Mouse (Mus musculus): ENCODE measurements at regions not wholly inside any gene's neighbourhood (a gene's known extent, or its start where the extent isn't known, plus 50 kb on each side); places are given as distances from the start of the nearest gene placed in this dataset.
A peak's percentile ranks its signal among the peaks of the same experiment; 100 is the strongest.
"Not testable (repeated sequence)": the region's sequence is repeated elsewhere in the genome, so short reads cannot be mapped to it uniquely, and the experiment has no call there.

DNA sequence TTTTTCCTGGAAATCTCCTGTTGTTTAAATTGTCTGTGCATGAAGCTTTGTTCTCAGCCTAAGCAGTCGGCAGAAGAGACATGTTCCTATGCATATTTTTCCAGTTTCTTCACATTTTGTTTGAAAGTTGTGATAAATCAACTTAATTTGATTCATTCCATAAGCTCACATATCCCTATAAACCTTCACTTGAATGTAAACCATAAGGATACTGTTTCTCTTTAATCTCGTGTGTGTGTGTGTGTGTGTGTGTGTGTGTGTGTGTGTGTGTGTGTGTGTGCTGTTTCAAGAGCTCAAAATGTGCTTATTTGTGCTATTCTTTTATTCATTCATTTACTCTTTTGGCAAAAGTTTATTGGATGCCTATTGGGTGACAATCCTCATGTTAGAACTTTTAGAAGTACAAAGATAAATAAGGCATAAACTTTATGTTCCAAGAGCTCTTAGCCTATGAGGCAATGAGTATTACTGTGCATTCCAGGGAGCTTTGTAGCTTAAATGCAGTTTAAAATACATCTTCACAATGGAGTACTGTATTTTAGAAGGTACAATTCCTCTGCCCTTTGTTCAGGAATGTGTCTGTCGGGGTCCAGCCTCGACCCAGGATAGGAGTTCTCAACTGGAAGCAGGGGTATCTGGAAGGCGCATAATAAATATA lies 229.4 kb upstream of the Dcbld2 start:
- no peak for DNase-seq

DNA sequence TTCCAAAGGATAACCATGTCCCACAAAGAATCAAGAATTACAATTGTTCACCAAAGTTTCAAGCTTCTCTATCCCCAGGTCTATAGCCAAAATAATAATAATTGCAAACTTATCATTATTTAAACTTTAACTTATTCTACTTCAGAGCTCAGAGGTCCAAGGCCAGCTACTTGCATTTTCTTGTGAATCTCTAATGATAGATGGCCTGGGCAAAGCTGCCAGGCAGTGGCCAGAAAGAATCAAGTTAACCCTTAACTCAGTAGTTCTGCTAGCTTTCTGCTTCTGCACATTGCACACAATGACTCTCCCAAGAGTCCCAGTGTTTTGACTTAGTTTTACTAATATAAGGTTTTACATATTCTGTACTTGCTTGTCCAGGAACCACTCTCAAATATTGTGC lies 228.3 kb upstream of the Dcbld2 start:
- DNase-seq, result not testable (repeated sequence)

DNA sequence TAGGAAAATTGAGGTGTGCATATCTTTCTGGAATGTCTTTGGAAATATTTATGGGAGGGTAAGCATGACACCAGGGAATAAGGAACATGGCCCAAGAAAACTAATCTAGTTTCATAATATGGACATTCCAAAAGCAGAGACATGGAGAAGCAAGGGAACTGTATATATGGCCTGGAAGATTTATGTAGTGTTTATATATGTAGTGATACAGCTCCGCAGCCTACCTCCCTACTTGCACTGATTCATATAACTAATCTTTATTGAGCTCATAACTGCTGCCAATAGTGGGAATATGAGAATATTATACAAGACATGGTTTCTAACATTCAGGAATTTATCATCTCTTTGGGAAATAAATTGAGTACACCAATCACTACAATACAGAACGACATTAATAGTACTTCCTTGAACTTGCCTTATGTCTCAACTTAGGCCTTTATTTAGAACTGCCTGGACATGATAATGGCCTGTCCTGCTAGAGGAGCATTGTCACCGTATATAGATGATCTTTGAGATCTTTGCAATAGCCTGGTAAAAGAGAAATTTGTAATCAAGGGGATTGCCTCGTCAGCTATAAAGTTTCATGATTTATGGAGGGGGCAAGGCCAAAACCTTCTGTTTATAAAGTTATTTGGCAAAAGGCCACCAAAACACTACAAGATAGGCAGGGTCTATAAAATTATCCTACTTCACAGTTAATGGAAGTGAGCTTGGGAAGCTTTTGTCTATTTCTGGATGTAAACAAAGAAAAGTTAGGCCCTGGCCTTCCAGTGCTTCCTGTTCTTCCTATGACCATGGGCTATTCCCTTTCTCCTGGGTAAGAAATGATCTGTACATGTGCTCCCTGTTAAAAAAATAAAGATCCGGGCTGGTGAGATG lies 213.4 kb upstream of the Dcbld2 start:
- DNase-seq, result no peak

GRCm38 (mm10) chr16:58211872-58212271 lies 196.4 kb upstream of the Dcbld2 start:
- DNase-seq, result no peak

GRCm38 (mm10) chr16:58234686-58235085 lies 173.6 kb upstream of the Dcbld2 start:
- DNase-seq, result no peak

GRCm38 (mm10) chr16:58236857-58237256 lies 171.4 kb upstream of the Dcbld2 start:
- no peak for DNase-seq

DNA sequence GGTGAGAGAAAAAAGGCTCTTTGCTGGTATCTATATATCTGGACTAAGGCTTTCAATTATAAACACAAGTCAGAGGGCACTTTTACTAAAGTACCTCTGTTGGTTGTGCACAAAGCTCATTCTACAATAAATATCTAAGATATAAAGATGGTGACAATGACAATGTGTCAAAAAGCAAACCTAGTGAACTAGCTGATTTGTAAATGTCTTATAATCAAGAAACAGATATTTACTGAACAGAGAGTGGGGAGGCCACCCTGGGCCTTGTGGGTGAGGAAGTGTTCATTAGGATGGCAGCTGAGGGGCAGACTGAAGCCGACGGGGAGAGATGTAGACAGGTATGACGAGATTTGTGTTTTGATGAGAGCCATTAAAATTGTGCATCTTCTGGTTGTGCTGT lies 132.0 kb upstream of the Dcbld2 start:
- no peak for DNase-seq

DNA sequence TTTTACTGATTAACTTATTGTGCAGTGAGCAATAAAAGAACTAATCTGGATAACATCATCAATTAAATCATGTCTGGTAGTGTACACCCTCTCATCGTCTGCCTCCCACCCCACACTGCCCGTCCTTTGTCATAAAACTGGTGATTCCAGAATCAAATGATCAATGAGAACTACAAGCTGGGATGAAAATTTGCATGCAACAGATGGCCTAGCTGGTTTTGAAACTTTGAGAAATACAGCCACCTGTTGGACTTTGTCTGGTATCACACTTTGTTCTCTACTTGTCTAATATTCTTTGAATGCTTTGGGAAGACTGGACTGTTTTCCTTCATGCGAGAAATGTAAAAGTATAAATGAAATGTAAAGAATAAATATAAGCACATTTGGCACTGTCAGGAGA lies 126.8 kb upstream of the Dcbld2 start:
- peak; percentile 10 for DNase-seq

GRCm38 (mm10) chr16:58294457-58294856 lies 113.8 kb upstream of the Dcbld2 start:
- no peak for DNase-seq

- no peak for DNase-seq
These were observed 113.1 kb upstream of the Dcbld2 start for GRCm38 (mm10) chr16:58295128-58295527.

DNA sequence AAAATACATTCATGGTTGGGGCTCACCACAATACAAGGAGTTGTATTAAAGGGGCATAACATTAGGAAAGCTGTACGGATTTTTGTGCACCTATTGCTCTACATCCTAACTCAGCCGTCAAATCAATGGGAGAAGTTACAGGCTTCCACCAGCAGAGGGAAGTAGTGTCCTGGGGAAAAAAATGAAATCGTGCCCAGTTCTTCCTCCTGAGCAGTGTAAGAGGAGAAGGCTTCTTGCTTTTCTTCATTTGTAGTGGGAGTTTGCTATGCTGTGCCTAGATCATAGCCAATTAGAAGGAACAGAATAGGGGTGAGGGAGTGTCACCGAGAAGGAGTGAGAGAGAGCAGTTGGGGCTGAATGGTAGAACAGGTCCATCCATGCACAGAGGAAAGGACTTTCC lies 108.7 kb upstream of the Dcbld2 start:
- peak; percentile 31 for DNase-seq

GRCm38 (mm10) chr16:58300098-58300497 lies 108.1 kb upstream of the Dcbld2 start:
- no peak for DNase-seq

- DNase-seq, result no peak
These were observed 104.7 kb upstream of the Dcbld2 start for GRCm38 (mm10) chr16:58303555-58303954.

GRCm38 (mm10) chr16:58316889-58317455 lies 91.3 kb upstream of the Dcbld2 start:
- no peak for DNase-seq

- DNase-seq, result no peak
These were observed 77.2 kb upstream of the Dcbld2 start for GRCm38 (mm10) chr16:58331087-58331486.

GRCm38 (mm10) chr16:58343921-58344320 lies 64.3 kb upstream of the Dcbld2 start:
- no peak for DNase-seq

DNA sequence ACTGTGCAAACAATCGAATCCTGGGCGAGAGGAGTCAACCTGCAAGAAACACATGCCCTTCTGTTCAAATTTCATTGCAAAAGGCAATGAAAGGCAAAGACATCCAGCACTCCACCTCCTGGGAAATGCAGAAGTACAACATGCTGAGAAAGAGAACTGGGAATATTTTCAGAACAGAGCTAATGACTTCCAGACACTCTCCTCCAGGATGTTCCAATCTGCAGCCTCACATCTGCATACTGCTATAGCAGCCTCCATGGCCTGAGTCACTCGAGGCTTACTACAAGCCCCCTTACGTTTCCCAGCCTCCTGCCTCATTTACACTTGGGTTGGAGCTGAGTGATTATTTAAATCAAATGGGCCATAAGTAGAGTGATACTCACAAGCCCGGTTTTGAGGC lies 58.9 kb upstream of the Dcbld2 start:
- no peak for DNase-seq

- peak; percentile 15 for DNase-seq
These were observed 58.4 kb upstream of the Dcbld2 start for GRCm38 (mm10) chr16:58349802-58350201.

- no peak for DNase-seq
These were observed 56.1 kb upstream of the Dcbld2 start for GRCm38 (mm10) chr16:58352156-58352555.

GRCm38 (mm10) chr16:58354551-58354950 lies 53.7 kb upstream of the Dcbld2 start:
- no peak for DNase-seq
